8 mouse cellular contexts compared by ENCODE assay signal in the genomic region with DNA sequence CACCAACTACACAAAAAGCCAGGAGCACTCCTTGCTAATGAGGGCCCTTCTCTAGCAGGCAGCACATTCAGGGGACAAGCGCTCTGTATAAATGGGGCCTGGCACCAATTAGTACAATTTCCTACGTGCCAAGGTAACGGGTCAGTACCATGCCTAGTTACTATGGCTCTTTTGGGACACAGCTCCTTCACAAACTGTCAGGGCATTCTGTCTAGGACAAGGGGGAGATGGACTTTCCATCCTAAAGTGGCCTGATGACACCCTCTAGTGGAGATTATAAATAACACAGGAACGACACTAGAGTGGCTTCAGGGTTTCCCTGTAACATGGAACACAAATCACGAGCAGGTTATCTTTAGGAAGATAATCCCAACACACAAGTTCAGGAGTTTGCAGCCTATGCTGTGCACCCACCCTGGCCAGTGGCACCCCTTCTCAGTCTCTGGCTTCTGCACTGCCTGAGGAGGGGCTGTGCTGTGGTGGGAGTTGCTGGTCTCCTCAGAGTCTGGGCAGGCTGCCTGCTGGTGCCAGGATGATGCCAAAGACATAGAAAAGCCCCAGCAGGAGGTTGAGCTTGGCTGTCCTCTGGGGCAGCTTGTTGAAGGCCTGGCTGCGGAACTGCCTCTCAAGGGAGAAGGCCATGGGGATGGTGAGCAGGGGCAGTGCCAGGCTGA. TPM values are rescaled to one million over a fixed set of nuclear protein-coding genes. Genes with fewer than 3 reads are reported as not detected.
DNase-seq lines count a peak whose midpoint lies in the region; ATAC-seq lines count a peak whose summit lies in the region.

No protein-coding gene starts in this region.

- H3K36me3 ChIP-seq in hindbrain, embryonic 13.5 days: peaks cover 6% of the 10 kb centered on the region
- no peaks in the 10 kb centered on the region; the same call in 1 of the 2 replicates for H3K36me3 ChIP-seq in midbrain, embryonic 16.5 days (ENCODE audit: control insufficient read depth, insufficient read depth, low read length)

- peak; percentile 12 to 39 for DNase-seq in left cerebral cortex, adult 18-20 months (ENCODE audit: low spot score in 2 of 2)
- no peak for DNase-seq in left cerebral cortex, adult 11 months (ENCODE audit: low spot score)
- DNase-seq in cerebellum, postnatal 10 days: peak; percentile 83 to 84
- DNase-seq in thymus, postnatal 25 days: no peak
- DNase-seq in testis, postnatal 14 days (ENCODE audit: low spot score): no peak
- DNase-seq in yolk sac, embryonic 10.5 days (ENCODE audit: low spot score): no peak

- H3K27me3 ChIP-seq in hindbrain, embryonic 13.5 days: no peaks in the 10 kb centered on the region
- H3K27me3 ChIP-seq in midbrain, embryonic 16.5 days (ENCODE audit: control insufficient read depth, insufficient read depth, low read depth, low read length): no peaks in the 10 kb centered on the region

- no peaks in the 10 kb centered on the region for H3K9me3 ChIP-seq in hindbrain, embryonic 13.5 days
- H3K9me3 ChIP-seq in midbrain, embryonic 16.5 days (replicated peaks; ENCODE audit: control insufficient read depth, low read length, poor library complexity, severe bottlenecking): no peaks in the 10 kb centered on the region

- no peak overlapping the region for H3K4me3 ChIP-seq in hindbrain, embryonic 13.5 days
- no peak overlapping the region for H3K4me3 ChIP-seq in midbrain, embryonic 16.5 days (ENCODE audit: low read depth, low read length)

- no peak overlapping the region for H3K27ac ChIP-seq in hindbrain, embryonic 13.5 days
- H3K27ac ChIP-seq in midbrain, embryonic 16.5 days (ENCODE audit: low read length): 0 out of 2 replicates have a peak overlapping the region, but pooled peaks have one; percentile 20

- no peak overlapping the region for H3K4me2 ChIP-seq in hindbrain, embryonic 13.5 days
- H3K4me2 ChIP-seq in midbrain, embryonic 16.5 days (ENCODE audit: low read length): no peak overlapping the region

- 55% methylated on average over 6 of the region's 6 CpGs for WGBS in hindbrain, embryonic 13.5 days
- WGBS in midbrain, embryonic 16.5 days: 44% methylated on average over 6 of the region's 6 CpGs

- ATAC-seq in hindbrain, embryonic 13.5 days (ENCODE audit: low FRiP score): peak; percentile 49
- peak; percentile 74 for ATAC-seq in midbrain, embryonic 16.5 days

- 0 out of 2 replicates have a peak overlapping the region, but pooled peaks have one; percentile 29 for H3K9ac ChIP-seq in hindbrain, embryonic 13.5 days
- no peak overlapping the region; the same call in 1 of the 2 replicates for H3K9ac ChIP-seq in midbrain, embryonic 16.5 days (ENCODE audit: low read depth, low read length)

- peaks cover 28% of the 10 kb centered on the region for H3K4me1 ChIP-seq in hindbrain, embryonic 13.5 days (replicated peaks)
- H3K4me1 ChIP-seq in midbrain, embryonic 16.5 days (ENCODE audit: control insufficient read depth, insufficient read depth, low read length): peaks cover 5% of the 10 kb centered on the region; the same call in 1 of the 2 replicates

RNA-seq across cellular contexts. Expression of a gene that starts 8.8 kb away (rescaled TPM):
- total RNA-seq in left cerebral cortex, adult 18-20 months (2021): 1 to 10 TPM; 8.0 to 9.2 TPM
- 17.7 and 19.1 TPM in 2 replicates for polyA plus RNA-seq in hindbrain, embryonic 13.5 days (2015; fragmentation: Nextera tagmentation; extraction: Ambion mirVana)
- 19.8 and 20.5 TPM in 2 replicates for polyA plus RNA-seq in midbrain, embryonic 16.5 days (2015; fragmentation: Nextera tagmentation; extraction: Ambion mirVana)

RNA-seq across cellular contexts. Expression of a gene that starts 12.6 kb away (rescaled TPM):
- total RNA-seq in left cerebral cortex, adult 18-20 months (2021): 10 to 100 TPM; 91.6 to 97.9 TPM
- 23.0 and 23.7 TPM in 2 replicates for polyA plus RNA-seq in hindbrain, embryonic 13.5 days (2015; fragmentation: Nextera tagmentation; extraction: Ambion mirVana)
- 23.0 and 24.4 TPM in 2 replicates for polyA plus RNA-seq in midbrain, embryonic 16.5 days (2015; fragmentation: Nextera tagmentation; extraction: Ambion mirVana)

Comparison
In these comparisons a context has a peak if more than half of its experiments do, and no peak if none do; other contexts are left out.
1. DNase-seq: peak in left cerebral cortex, adult 18-20 months (2 of 2) and cerebellum, postnatal 10 days (2 of 2); none in left cerebral cortex, adult 11 months (single experiment), thymus, postnatal 25 days (single experiment), testis, postnatal 14 days (single experiment) and yolk sac, embryonic 10.5 days (single experiment).